Comparison of ENCODE assay signal across 34 mouse cellular contexts in the genomic region with DNA sequence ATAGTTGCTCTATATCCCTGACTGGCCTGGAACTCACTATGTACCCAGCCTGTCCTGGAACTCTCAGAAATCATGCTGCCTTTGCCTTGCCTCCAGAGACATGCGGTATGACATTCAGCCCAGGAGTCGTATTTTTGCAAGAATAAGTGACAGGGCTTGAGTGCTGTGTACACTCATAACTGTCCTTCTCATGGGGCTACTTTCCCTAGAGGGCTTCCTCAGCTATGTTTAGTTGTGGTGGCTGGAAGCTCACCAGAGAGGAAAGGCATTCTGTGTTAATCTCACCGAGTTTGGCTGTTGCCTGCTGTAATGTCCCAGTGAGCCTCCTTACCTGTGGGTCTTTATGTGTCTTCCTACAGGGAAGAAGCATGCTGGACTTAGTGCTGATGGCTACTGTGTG. TPM values are rescaled to one million over a fixed set of nuclear protein-coding genes. Genes with fewer than 3 reads are reported as not detected.
"Had no signal": no experiment of that assay in that cellular context is flagged by ENCODE, and none has a peak within 500 bp of the region (broad histone marks: within the 10 kb centered on the region; RNA-seq: fewer than 3 reads in every experiment).

No protein-coding gene starts in this region.

- H3K9ac ChIP-seq: heart, embryonic 12.5 days; hindbrain, embryonic 14.5 days; kidney, embryonic 15.5 days; limb, embryonic 13.5 days; limb, embryonic 15.5 days; liver, embryonic 12.5 days; liver, embryonic 14.5 days had no signal

- ATAC-seq: hindbrain, postnatal 0 days; intestine, embryonic 16.5 days; liver, embryonic 12.5 days had no signal

- H3K27ac ChIP-seq: gastrocnemius, adult 2 months; heart, embryonic 10.5 days; hindbrain, embryonic 14.5 days; hindbrain, postnatal 0 days; kidney, embryonic 15.5 days; kidney, postnatal 0 days; limb, embryonic 13.5 days; limb, embryonic 15.5 days; liver, embryonic 12.5 days; liver, embryonic 14.5 days had no signal

- H3K36me3 ChIP-seq: heart, embryonic 10.5 days; heart, embryonic 12.5 days; kidney, embryonic 15.5 days; limb, embryonic 13.5 days; limb, embryonic 15.5 days; liver, embryonic 12.5 days had no signal

- DNase-seq: gastrocnemius, adult 2 months; gastrocnemius, postnatal 10 days; gastrocnemius, postnatal 25 days; heart, adult 18-20 months; heart, postnatal 10 days; heart, postnatal 4 days; kidney, adult 11 months; kidney, adult 2 months; kidney, adult 9 months; kidney, postnatal 14 days; kidney, postnatal 36 days; layer of hippocampus, adult 9-11 months; layer of hippocampus, postnatal 36 days; left cerebral cortex, postnatal 4 days had no signal

- H3K9me3 ChIP-seq: heart, embryonic 10.5 days; heart, embryonic 12.5 days; kidney, embryonic 15.5 days; limb, embryonic 13.5 days; limb, embryonic 15.5 days; liver, embryonic 12.5 days had no signal

- H3K4me3 ChIP-seq: gastrocnemius, adult 2 months; heart, embryonic 10.5 days; heart, embryonic 12.5 days; kidney, embryonic 15.5 days; limb, embryonic 13.5 days; limb, embryonic 15.5 days; liver, embryonic 12.5 days had no signal

- H3K4me2 ChIP-seq: heart, embryonic 12.5 days; hindbrain, embryonic 14.5 days; kidney, embryonic 15.5 days; limb, embryonic 13.5 days; limb, embryonic 15.5 days; liver, embryonic 12.5 days had no signal

RNA-seq across cellular contexts. Expression of a gene that starts 33.0 kb away (rescaled TPM):
- total RNA-seq: gastrocnemius, adult 2 months; gastrocnemius, postnatal 10 days; gastrocnemius, postnatal 25 days; heart, adult 18-20 months; heart, adult 8-10 months; heart, postnatal 10 days; heart, postnatal 25 days; heart, postnatal 4 days; liver, adult 2 months had no signal
- polyA plus RNA-seq: heart, embryonic 10.5 days; heart, embryonic 14.5 days; heart, embryonic 16.5 days; hindbrain, embryonic 11.5 days; kidney, adult 2 months; kidney, embryonic 15.5 days; large intestine, adult 2 months; limb, embryonic 11.5 days; limb, embryonic 15.5 days; liver, embryonic 12.5 days had no signal

RNA-seq across cellular contexts. Expression of a gene that starts 35.0 kb away (rescaled TPM):
- total RNA-seq: granulocyte monocyte progenitor cell, adult 5-6 weeks; liver, adult 2 months had no signal
- polyA plus RNA-seq: liver, embryonic 12.5 days had no signal
